Mouse (Mus musculus): ENCODE results near the gene Mtmr12.

The Mtmr12 gene

DNA sequence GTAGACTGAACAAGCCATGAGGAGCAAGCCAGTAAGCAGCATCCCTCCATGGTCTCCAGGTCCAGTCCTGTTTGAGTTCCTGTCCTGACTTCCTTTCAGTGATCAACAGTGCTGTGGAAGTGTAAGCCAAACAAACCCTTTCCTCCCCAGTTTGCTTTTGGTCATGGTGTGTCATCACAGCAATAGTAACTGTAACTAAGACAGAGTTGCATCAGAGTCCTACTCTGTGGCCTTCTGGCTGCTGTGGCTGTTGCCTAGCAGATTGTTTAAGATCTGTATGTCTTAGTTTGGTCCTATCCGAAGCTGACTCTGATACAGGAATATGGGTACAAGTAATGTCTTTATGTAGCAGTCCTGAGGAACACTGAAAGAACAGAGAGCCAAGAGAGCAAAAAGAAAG, 75.0 kb downstream of the Mtmr12 start:
- no peak for DNase-seq

DNA sequence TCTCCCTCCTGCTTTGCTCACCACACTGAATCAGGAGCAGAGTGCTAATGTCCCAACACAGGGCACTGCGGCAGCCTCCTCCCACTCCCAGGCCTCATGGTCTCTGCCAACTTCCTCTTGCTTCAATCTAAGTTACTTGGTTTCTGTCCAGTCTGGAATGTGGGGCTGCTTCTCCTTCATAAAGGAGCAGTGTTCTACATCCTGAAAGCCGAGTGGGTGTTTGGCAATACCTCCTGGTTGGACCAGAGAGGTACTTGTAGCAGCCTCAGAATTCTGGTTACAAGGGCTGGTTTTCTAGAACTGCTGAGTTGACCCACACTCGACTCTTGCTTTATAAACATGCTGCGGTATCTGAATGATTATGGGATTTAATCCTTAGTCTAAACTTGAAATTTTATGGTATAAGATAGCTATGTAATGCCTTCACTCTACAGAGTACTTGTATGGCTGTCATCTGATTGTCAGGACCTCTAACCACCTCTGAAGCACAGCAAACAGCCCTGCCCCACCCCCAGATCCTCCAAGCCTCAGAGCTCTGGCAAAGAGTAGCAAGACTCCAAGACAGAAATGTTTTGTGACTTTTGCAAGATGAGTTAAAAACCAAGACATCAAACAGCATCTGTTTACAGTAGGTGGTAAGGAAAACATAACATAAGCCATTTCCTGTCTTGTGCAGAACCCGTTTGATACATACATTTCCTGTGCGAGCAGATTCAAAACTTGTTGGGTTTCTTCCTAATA, 80.1 kb downstream of the Mtmr12 start:
- no peak for DNase-seq

DNA sequence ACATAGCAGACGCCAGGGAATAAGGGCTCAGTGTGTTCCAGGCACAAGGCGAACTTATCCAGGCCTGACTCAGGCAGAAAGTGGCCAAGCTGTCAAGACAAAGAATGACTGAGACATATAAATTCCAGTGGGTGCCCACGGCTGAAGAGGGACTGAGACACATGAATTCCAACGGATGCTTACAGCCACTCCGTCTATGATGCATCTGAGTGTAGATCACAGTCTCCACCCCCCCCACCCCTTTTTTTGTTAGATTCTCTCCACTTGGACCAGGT, 80.6 kb downstream of the Mtmr12 start:
- DNase-seq, result no peak

DNA sequence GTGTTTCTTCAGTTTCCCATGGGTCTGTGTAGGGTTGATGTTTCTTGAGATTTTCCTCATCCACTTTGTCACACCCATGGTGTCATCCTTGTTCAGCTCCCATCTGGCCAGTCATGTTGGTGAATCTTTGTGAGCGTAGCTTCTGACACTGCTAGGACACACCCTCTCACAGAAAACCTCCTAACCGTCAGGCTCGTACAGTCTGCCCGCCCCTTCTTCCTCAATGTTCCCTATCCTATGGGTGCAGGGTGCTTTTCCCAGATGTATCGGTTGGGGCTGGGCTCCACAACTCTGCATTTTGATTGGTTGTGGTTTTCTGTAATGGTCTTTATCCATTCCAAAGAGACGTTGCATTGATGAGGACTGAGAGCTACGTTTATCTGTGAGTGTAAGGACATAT, 85.5 kb downstream of the Mtmr12 start:
- DNase-seq, result no peak

DNA sequence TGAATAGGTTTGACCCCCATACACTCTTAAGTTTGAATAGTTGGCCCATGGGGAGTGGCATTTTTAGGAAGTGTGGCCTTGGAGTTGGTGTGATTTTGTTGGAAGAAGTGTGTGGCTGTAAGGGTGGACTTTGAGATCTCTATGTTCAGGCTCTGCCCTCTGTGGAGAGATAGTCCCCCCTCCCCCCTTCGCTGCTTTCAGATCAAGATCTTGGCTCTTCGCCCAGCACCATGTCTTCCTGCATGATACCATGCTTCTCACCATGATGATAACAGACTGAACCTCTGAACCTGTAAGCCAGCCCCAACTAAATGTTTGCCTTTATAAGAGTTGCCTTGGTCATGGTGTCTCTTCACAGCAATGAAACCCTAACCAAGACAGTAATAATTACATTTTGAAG, 86.9 kb downstream of the Mtmr12 start:
- DNase-seq, result no peak

DNA sequence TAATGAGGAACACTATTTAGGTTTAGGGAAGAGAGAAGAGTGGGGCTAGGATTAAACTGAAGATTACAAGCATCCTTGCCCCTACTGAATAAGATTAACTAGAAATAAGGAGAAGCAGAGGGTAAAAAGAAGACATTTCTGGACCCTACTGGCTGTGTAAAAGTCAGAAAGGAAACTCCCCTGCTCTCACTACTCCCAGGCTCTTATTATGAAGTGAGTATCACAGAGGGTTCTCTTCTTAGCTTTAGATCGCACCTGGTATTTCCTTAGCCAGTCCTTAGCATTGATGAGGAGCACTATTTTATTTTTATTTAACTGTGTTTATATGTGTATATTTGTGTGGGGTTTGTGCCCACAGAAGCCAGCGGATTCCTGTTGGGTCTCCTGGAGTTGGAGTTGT, 91.4 kb downstream of the Mtmr12 start:
- DNase-seq, result no peak

DNA sequence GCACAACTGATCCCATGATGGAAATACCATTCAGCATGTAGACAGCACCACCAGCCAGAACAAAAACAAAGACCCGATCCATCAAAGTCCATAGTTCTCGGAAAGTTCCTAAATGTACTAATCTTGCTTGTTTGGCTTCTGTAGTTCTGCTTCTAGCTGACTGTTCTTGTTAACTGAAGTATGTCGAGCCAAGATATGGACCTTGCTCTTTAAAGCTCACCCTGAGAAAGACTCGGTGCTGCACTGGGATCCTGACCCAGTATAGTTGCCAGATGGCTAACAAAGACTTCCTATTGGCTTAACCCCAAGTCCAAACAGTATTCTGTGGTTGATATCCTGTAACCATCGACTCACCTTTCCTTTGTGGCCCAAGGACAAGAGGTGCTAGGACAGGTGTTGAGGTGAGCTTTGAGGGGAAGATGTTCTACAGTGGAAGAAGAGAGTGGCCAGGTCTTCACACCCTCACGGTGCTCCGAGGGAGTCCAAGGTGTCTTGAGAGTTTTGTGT, 93.5 kb downstream of the Mtmr12 start:
- DNase-seq, result peak; percentile 63

DNA sequence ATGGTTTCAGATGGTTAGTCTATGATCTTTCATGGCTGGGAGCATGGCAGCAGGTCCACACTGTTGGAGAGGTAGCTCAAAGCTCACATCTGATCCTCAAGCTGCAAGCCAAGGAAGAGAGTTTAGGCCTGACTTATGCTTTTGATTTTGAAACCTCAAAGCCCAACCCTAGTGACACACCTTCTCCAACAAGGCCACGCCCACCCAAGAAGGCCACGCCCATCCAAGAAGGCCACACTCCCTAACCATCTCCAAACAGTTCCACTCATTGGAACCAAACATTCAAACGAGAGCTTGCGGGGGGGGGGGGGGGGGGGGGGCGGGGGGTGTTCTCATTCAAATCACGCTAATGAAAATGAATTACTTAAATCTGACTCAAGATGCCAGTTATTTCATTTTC, 96.9 kb downstream of the Mtmr12 start:
- no peak for DNase-seq

DNA sequence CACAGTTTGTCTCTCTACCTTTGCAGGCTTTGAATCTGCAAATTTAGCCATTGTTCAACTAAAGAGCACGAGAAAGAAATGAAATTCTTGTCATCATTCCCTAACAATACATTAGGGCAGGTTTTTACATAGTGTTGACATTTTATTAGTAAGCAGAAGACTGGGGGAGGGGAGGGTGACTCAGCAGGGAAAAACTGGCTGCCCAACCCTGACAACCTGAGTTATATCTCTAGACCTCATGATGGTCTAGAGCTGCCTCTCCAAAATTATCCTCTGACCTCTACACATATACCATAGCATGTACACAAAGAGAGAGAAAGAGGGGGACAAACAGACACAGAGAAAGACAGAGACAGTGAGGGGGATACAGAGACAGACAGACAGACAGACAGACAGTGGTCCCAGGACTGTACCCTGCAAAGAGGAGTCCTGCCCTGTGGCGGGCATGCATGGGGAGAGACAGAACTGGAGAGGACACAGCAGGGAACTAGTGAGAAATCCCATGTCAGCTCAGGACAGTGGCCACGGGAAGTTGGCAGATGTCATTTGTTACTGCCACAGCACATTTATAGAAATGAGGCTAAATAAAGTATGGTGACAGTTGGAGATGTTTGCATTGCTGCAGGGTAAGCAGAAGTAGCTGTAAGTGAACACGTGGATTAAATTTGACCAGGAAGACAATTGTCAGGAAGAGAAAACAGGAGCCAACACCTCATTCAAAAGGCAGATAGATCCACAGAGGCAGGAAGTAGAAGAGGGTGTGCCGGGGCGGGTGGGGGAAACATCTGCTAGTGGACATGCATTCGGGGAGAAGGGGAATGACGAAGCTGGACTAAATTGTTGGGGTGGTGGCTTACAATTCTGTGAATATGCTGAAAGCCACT, 101.6 kb downstream of the Mtmr12 start:
- DNase-seq, result no peak

DNA sequence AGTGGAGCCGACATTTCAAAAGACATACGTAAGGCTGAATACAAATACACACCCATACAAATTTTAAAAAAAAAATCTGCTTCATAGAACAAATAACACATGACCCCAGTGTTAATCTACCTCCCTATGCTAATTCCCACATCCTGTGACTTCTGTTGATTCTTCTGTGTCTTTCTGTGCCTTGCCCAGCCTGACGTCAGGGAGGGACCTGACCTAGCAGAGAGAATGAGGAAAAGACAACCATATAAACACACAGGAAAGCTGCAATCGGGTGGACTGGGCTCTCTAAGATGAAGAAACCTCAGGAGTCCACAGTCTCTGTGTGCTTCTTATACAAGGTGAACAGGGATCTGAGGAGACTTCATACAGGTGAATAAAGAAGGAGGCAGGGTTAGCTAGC, 102.3 kb downstream of the Mtmr12 start:
- no peak for DNase-seq

DNA sequence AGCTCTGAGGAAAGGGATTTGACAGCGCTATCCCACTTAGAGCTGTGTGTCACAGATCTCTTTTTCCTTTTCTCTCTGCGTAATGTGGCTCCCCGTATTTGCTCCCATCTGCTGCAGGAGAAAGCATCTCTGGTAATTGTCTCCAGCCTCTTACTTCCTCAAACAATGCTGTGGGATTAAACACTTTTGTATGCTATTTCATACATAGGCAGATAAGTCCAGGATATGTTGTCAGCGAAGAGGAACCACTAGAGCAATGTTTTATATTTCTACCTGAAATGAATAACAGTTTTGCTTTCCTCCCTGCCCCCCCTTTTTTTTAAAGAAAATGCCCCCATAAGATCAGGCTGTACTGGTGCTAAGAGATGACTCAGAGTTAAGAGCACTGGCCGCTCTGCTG, 103.7 kb downstream of the Mtmr12 start:
- DNase-seq, result no peak

DNA sequence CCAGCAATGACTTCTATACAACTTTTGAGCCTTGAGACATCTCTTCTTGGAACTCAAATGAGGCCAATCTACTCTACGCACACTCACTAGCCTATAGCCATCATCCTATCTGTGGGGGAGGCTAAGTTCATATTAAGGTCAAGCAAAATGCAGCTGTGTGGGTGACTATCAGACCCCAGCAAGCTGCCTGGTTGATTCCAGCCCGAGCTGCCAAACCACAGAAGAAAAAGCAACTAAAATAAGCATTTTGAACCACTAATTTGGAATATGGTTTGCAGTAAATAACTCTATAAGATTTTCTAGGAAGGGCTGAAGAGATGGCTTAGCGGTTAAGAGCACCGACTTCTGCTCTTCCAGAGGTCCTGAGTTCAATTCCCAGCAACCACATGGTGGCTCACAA, 105.8 kb downstream of the Mtmr12 start:
- DNase-seq, result no peak

DNA sequence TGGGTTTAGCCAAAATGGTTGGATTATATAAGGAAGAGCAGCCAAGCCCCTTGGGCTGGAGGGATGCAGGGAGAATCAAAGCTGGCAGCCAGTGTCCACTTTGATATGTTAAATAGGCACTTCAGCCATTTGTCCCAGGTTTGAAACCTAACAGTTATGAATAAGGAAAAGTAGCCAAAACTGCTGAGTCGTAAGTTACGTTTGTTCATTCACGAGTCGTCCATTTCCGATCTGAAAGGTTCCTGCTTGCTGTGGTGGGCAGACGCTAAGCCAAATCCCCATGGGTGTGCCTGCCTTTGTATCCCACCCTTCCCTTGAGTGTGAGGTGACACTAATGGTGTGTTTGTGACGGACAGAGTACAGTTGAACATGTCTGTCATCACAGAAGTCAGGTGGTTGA, 106.6 kb downstream of the Mtmr12 start:
- no peak for DNase-seq

DNA sequence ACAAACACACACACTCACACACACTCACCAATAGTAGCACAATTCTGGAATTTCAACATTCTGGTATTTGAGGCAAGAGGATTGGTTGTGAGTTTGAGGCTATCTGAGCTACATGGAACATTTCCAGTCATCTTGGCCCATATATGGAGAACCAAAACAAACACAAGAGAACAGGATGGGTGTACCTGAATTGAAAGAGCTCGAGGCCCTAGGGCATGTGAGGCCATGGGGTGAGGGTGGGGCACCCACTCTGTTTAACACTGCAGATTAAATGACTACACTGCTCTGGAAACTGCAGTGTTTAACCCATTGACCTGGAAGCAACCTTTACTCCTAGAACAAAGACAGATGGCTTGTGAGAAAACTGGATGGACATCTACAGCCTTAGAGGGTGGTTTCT, 108.4 kb downstream of the Mtmr12 start:
- no peak for DNase-seq

DNA sequence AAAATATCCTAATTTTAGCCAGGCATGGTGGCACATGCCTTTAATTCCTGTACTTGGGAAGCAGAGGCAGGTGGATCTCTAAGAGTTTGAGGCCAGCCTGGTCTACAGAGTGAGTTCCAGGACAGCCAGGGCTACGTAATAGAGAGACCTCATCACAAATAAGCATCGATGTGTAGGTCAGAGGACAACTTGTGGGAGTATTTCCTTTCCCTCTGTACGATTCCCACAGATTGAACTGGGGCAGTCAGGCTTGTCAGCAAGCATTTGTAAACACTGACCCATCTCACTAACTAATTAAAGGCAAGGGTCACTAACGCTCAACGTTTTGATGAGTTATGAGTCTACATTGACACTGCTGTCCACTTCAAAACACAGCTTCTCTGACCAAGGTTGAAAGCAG, 109.8 kb downstream of the Mtmr12 start:
- peak; percentile 41 for DNase-seq

DNA sequence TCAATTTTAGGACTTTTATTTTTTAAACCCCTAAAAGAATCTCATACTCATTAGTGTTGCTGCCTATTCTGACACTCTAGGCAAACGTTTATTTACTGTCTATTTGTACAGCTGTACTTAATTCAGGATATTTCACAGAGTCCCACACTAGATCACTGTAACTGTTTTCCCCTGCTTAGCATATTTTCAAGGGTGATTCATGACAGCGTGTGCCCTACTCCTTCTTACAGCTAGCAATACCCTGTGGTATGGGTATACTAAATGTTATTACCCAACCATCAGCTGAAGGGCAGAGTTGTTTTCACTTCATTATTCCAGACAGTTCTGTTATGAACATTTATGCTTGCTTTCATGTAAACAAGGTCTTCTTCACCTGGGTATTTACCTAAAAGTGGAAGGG, 111.2 kb downstream of the Mtmr12 start:
- no peak for DNase-seq

DNA sequence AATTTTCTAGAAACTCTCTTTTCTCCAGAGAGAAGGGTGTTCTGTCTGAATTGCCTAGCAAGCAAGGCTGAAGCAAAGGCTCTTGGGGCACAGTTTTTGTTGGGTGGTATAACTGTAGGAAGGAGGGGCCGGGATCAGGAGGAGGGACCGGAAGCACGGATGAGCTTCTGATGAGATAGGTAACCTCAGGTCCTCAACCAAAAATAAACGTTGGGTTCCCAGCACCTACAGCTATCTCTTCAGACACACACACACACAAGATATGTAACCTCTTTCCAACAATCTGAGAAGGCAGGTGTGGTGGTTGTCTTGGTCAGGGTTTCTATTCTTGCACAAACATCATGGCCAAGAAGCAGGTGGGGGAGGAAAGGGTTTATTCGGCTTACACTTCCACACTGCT, 112.5 kb downstream of the Mtmr12 start:
- DNase-seq, result no peak

DNA sequence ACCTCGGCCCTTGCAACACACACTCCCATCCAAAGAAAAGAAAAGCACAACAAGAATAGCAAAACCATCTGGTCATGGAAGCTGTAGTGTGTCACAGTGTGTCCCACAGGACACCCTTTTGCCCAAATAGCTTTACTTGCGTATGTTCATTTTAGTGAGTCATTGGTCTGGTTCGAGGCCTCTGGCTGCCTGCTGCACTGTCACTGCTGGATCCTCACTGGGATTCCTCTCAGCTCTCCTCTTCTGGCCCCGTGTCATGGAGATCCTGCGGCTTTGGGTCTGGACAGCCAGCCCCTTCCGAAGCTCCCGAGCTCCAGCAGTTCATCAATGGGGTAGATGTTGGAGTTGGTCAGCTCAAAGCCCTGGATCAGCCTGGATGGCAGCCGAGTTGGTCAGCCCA, 113.6 kb downstream of the Mtmr12 start:
- DNase-seq, result no peak

DNA sequence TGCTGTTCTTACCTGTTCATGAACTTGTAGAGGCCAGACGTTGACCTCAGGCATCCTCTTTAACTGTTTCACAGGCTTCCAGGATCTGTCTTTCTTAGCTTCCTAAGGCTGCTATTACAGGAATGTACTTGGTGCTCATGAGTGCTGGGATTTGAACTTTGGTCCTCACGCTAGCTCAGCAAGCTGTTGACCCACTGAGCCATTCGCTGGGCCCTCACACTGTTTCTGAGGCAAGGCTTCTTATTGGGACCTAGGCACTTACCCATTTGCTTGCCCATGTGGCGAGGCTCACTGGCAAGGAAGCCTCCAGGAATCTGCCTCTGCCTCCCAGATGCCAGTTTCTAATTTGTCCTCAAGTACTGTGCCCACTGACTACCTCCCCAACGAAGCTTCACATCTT, 115.1 kb downstream of the Mtmr12 start:
- DNase-seq, result peak; percentile 56

DNA sequence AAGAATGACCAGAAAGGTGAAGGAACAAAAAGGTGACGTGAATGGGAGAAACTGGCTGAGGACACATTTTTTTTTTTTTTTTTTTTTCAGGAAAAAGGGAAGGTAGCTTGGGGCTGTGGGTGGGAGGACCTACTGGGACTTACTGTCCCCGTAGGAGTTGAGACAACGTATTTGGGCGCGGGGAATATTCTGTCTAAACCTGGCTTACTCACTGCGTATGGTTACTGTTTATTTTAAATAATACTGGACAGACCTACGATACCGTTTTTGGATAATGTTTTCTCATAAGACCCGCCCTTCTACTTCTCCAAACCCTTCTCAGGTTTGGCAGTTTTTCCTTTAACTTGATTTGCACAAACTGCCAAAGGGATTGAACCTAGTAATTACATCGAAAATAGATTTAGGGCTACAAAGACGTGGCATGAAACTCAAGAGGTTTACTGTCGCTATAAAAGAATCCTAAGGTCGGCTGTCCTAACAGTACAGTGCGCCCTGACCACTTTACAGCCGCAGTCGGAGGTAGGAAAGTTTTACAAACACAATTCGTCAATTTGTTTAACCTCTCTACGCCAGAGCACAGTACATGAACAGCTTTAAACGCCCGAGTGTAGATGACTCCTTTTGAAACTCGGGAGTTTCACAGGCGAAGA, 115.7 kb downstream of the Mtmr12 start:
- no peak for DNase-seq

DNA sequence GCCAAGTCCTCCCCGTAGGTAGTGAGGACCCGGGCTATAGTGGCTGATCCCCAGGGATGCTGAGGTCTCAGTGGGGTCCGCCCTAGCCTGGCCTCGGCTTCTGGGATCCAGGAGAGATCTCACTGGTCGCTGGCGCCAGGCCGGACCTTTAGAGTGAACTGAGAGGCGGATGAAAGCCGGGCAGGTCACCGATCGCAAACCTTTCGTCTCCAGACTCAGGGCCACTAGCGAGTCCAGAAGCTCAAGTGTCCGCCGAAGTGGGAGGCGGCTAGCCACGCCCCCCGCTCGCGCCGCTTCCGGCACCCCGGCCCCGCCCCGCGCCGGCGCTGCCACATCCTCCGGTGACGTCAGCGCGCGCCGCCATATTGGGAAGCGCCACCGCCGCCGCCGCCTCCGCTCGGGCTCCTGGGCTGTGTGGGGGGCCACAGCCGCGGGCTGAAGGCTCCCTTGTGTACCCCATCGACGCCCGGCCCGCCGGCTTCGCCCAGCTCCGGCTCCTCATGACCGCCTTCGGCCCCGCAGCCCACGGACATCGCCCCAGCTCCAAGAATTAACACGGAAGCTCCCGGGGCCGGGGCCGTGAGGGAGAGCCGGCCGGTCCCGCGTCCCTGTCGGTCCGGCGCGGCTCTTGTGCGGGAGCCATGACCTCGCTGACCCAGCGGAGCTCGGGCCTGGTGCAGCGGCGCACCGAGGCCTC, 116.4 kb downstream of the Mtmr12 start, which contains the start of gene Golph3:
Golph3 (plus strand) TSS at position 360 of the 697 bp plus-strand sequence.
- DNase-seq, result peak; percentile 96

DNA sequence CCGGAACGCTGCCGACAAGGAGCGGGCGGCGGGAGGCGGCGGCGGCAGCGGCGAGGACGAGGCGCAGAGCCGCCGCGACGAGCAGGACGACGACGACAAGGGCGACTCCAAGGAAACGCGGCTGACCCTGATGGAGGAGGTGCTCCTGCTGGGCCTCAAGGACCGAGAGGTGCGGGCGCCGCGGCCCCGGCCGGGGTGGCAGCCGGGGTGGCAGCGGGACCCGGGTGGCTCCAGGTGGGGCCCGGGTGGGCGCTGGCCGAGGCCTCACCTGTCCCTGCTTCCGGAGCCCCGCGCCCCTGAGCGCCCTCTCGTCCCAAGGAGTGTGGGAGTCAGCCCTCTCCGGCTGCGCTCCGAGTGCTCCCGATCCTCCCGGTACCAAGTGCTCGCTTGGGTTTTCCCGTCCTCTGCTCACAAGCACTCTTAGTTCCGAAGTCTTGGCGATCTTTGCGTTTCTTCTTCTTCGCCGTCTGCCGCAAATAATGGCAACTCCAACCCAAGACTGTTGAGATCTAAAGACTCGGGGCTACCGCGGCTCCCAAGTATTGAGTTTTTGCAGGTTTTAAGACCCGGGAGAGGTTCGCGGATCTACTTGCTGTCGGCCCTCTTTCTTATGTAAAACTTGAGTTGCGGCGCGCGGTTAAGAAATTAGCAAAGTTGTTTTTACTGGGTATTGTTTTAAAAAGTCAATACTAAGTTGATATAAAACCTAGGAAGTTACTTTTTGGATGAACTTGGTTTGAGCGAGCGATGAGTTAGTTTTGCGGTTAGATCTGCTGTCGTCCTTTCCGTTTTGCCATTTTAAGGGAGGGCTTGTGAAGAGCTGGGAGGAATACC, 117.2 kb downstream of the Mtmr12 start, which contains the start of gene 1810049J17Rik:
1810049J17Rik (minus strand) TSS at position 112 of the 834 bp plus-strand sequence.
- DNase-seq, result peak; percentile 48

Measured in kidney, adult 9 months (tissue).